Mouse (Mus musculus): ENCODE data around the gene Ccdc57.
"Not testable (repeated sequence)": the region's sequence is repeated elsewhere in the genome, so short reads cannot be mapped to it uniquely, and the experiment has no call there.

Ccdc57 gene

DNA sequence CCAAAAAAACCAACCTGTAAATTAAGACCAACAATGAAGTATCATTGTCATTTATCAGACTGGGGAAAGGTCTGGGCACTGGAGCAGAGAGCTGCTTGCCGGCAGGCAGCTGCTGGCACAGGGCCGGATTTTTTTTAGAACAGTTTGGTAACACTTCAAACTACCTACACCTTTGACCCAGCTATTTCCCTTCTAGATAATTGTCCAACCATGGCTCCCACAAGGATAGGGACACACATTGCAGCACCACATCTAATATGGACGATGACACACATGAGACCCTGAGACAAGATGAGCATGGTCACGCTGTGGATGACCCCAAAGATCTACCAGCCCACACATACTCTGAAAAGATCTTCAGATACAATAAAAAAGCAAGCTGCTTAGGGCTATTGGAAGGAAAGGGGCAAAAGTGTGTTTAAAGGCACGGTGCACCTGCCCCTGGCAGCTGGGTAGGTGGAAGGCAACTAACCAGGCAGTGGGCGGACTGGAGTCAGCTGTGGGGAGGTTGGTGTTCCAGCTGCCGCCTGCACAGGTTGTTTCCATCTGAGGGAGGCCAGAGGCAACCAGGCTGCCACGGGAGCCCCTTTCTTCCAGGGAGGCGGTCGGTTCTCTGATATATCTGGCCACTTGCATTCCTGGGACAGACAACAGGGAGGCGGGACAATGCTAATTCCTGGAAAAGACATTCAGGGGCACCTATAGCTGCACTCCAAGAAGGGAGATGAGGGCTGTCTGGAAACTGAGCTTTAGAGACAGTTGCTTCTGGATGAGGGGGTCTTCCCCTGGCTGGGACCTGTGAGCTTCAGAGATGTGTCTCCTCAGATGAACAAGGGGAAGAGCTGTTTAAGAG is 80.4 kb downstream of the Ccdc57 start:
- peak; percentile 23 to 49 for DNase-seq (ENCODE audit: low spot score in 2 of 2)

DNA sequence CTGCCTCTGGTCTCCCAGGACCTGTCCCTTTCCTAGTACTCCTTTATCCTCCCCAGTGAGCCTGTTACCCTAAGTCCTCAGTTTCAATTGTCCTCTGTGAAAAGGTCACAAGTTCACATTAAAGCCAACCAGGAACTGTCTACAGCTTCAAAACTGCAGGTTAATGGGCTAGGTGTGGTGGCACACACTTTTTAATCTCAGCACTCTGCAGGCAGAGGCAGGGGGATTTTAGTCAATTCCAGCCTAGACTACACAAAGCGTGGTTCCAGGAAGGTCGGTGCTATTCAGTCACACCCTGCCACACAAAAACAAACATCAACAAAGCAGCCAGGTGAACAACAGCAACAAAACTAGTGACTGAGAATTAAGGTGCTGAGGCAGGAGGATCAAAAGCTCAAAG is 81.1 kb downstream of the Ccdc57 start:
- no peak for DNase-seq (ENCODE audit: low spot score in 2 of 2)

DNA sequence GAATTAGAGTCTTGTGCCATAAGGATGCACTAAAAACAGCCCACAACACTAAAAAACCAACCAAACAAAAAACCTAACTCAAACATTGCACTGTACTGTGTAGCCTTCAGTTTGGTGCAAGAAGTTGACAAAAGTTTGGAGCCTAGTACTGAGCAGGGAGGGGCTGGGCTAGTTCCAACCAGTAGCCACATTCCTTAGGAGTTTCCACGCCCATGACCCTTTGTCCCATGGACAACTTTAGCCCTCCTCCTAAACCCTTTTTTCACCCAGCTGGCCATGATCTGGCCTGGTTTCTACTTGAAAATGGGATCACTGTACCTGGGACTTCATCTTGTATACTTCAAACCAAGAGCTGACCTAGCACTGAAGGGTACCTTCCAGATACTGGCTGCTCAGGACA is 81.5 kb downstream of the Ccdc57 start:
- DNase-seq (ENCODE audit: low spot score in 2 of 2), result peak in 1 of 2 experiments; percentile 54

GRCm38 (mm10) chr11:120850331-120851030 is 82.2 kb downstream of the Ccdc57 start:
- DNase-seq (ENCODE audit: low spot score in 2 of 2), result peak in 1 of 2 experiments; percentile 56

GRCm38 (mm10) chr11:120846725-120847475 is 85.8 kb downstream of the Ccdc57 start:
- no peak for DNase-seq (ENCODE audit: low spot score in 2 of 2)

GRCm38 (mm10) chr11:120844329-120844728 is 88.3 kb downstream of the Ccdc57 start:
- DNase-seq (ENCODE audit: low spot score in 2 of 2), result no peak

- DNase-seq (ENCODE audit: low spot score in 2 of 2), result no peak
Measured at GRCm38 (mm10) chr11:120833555-120834280, 99.0 kb downstream of the Ccdc57 start.

- not testable (repeated sequence) for DNase-seq (ENCODE audit: low spot score in 2 of 2)
Measured at GRCm38 (mm10) chr11:120832962-120833361, 99.7 kb downstream of the Ccdc57 start.

DNA sequence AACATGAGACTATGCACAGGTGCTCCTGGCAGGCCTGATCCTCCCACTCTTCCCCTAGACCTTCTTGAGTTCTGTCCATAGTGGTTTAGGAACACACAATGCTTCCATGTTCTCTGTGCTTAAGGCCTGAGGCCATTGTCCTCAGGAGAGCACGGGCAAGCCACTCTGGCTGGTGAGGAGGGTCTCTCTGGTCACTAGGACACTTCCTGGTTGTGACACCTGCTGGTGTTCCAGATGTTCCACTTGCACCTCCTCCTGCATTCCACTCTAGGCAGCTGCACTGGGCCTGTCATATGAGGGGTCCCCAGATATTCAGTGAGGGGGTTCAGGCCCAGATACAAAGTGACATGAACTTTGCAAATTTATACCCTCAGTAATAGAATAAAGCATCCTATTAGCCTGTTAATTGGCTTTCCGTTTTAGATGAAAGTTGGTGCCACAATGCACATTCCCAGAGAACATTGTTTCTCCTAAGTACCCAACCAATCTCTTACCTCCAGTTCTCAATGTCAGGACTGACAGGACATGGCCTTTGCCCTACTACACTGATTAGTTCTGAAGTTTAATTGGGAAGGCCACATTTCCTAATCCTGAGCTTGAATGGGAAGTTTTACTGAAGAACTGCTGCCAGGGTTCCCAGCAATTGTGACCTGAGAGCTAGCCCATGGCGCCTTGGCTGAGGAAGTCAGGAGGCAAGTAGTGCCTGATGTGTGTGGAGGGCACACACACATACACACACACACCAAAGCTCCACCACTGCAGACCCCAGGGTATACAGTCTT is 100.8 kb downstream of the Ccdc57 start:
- DNase-seq (ENCODE audit: low spot score in 2 of 2), result no peak

- DNase-seq (ENCODE audit: low spot score in 2 of 2), result no peak
Measured at GRCm38 (mm10) chr11:120830686-120831085, 102.0 kb downstream of the Ccdc57 start.

- DNase-seq (ENCODE audit: low spot score in 2 of 2), result no peak
Measured at GRCm38 (mm10) chr11:120829757-120830532, 102.7 kb downstream of the Ccdc57 start.

DNA sequence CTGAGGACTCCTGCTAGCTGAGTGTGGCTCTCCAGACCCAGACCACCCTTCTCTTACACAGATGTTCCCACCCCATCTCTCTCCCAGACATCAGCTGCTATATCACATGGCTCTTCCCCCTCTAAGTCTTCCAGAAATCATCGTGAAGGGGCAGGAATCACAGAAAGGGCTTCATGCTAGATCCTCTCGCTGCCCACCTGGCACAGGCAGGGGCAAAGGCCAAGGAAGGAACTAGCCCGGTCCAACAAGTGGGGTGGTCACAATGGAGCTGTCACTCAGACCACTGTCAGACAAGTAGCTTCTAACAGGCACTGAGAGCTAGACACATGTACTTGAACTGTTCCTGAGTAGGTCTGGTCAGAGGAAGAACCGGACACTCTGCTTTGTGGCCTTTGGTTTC is 104.3 kb downstream of the Ccdc57 start:
- DNase-seq (ENCODE audit: low spot score in 2 of 2), result no peak

DNA sequence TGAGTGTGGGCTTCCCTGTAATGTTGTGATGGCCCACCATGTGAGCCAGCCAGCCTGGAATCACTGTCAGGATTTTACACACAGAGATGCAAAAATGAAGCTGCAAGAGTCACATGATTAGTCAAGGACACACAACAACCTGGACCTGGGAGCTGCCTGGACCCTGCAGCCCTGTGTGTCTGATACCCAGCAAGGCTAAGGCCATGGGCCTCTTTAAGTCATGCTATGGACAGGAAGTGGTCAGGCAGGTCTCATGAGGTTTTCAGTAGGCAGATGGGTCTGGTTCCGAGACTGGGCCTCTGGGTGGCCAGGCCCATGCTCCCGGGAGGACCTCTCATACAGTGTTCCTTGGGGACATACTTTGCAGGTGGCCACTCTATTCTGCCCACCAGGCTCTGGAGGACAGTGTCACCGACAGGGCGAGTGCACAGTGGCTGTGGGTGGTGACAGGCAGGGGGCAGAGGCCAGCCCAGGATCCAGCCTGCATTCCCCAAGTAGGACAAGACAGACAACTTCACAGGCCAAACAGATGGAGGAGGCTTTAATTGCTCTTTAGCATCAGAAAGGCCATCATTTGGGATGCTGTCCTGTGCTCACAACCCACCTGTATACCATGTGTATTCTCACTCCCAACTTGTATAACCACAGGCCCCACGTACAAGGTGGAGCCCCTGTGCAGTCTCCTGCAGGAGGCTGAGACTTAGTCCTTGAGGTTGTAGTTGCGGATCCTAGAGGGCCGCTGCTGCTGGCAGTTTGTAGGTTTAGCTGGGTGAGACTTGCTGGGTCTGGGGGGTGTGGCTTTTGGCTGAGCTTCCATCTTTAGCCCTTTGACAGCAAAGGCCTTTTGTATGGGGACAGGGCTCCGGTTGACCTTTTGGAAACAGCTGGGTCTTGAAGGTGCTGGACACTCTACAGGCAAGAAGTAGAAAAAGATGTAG is 106.4 kb downstream of the Ccdc57 start:
- DNase-seq (ENCODE audit: low spot score in 2 of 2), result no peak

DNA sequence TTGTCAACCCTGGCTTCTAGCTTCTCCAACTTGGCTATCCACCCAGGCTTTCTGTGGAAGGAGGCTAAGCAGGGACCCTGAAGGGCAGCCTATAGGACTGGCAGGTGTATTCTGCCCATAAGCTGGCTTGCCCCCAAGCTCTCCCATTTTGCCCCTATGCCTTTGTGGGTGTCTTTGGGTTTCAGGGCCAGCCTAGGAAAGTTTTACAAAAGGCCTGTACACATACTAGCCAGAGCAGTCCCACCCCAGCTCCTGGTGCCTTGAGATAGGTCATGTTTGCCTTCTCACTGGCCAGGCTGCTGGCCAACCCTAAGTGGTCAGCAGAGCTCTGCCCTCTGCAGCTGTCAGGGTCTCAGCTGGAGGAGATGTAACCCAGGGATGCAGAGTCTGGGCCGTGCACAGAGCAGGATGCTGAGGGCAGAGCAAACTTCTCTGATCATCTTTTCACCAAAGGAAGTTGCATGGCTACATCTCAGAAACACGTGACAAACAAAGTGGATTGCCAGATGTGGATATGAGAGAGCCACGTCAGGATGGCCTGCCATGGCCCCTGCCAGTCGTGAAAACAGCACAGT is 107.3 kb downstream of the Ccdc57 start:
- no peak for DNase-seq (ENCODE audit: low spot score in 2 of 2)

DNA sequence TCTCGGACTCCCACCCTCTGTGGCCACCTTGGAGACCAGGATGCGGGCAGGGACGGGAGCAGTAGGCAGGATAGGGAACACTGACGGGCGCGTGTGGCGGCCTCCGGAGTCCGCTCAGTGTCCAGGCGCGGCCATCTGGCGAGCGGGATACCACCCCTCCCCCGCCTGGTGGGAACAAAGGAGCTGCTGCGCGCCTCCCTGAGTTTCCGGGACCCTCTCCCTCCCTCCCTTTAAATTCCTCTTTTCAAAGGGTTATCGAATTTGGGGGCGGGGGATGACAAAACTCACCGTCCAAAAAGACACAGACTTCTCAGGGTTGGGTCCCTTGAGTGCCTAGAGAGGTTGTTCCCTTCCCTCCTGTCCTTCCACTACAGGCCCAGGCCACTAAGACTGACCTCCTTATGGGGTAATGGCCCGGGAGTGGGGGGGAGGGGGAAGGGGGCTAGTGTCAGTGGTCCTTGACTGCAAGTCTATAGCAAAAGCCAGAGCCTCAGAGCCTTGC is 107.8 kb downstream of the Ccdc57 start:
- no peak for DNase-seq (ENCODE audit: low spot score in 2 of 2)

DNA sequence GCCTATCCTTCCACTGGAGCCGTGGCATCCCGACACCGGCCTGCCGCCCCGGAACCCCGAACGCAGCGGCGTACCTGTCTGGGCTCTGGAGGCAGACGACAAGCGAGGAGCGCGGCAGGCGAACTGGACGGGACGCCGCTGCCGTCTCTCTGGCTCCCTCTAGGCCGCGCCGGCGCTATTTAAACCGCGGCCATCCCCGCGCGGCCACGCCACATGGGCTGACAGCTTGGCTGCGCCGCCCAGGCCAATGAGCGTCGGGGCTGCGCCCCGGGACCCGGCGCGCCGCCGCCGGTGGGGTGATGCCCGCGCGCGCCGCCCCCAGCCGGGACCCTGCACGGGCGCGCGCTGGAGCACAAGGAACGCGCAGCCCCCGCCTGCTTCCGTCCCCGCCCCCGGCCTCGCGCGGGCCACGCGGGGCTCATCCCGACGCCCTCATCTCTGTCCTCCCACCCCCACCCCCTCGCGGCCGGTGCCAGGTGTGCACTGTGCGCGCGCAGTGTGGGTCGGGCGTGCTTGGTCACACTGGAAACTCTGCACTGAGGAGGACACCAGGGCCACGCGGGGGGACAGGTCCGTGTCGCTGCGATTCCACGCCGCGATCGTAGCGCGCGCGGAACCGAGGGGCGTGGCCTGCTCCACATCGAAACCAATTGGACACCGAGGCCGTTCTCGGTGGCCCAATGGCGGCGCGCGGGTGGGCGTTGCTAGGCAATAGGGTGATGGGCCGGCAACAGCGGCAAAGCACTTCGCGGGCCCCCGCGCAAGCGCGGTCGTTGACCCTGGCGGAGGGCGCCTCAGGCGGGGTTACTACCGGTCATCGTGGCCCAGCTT is 108.5 kb downstream of the Ccdc57 start, which contains the start of gene Fasn:
Fasn (minus strand) TSS at position 592 of the 831 bp plus-strand sequence.
- peak; percentile 92 to 93 for DNase-seq (ENCODE audit: low spot score in 2 of 2)

DNA sequence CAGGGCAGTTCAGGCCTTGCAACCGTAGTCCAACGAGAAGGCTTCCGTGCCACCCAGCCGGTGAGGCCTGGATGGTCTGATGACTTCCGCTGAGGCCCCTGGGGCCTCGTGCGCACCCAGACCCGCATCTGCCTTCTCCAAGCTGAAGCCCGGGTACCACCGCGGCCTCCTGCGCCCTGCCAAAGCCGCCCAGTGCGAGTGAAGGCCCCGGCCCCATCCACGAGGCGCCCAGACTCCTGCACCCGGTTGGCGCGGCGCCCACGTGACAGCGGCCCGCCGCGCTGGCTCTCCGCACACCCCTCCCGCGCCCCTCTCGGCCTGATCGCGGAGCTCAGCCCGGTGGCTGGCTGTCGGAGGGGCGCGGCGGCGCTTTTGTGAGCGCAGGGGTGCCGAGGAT is 109.1 kb downstream of the Ccdc57 start:
- DNase-seq (ENCODE audit: low spot score in 2 of 2), result peak in 1 of 2 experiments; percentile 33
